Mouse (Mus musculus) myocyte (in vitro differentiated cells): Measurements from ENCODE around the gene Snapc5.

ENCODE experiments used
- CEBPB ChIP-seq: IDR thresholded peaks from 2 replicates; pipeline ENCODE4 v1.6.1; 2011; ENCODE audit warnings: mild to moderate bottlenecking, moderate library complexity; ENCODE audit not compliant: poor library complexity, insufficient read depth, severe bottlenecking
- E2F4 ChIP-seq: IDR thresholded peaks from one replicate; pipeline ENCODE4 v1.6.1; 2011; ENCODE audit warnings: mild to moderate bottlenecking, control low read depth, moderate library complexity; ENCODE audit not compliant: insufficient read depth
- MAX ChIP-seq: IDR thresholded peaks from one replicate; pipeline ENCODE4 v1.6.1; 2011; ENCODE audit warnings: low read depth, mild to moderate bottlenecking, control low read depth
- MYOG ChIP-seq, 3 experiments: IDR thresholded peaks; one replicate each; pipeline ENCODE4 v1.6.1; 2011; ENCODE audit warnings: control low read depth in 2 of 3, low read depth in 2 of 3, mild to moderate bottlenecking in 2 of 3; ENCODE audit not compliant: insufficient read length in 2 of 3, control insufficient read depth in 1 of 3, insufficient read depth in 1 of 3
- POLR2A ChIP-seq: IDR thresholded peaks from one replicate; pipeline ENCODE4 v1.6.1; 2011; ENCODE audit warnings: low read depth, mild to moderate bottlenecking, control low read depth, moderate library complexity; ENCODE audit not compliant: insufficient read length
- TCF12 ChIP-seq: IDR thresholded peaks from one replicate; pipeline ENCODE4 v1.6.1; 2011; ENCODE audit warnings: mild to moderate bottlenecking, control low read depth; ENCODE audit not compliant: poor library complexity, insufficient read depth, severe bottlenecking
- USF1 ChIP-seq: IDR thresholded peaks from one replicate; pipeline ENCODE4 v1.6.1; 2011; ENCODE audit warnings: low read depth, mild to moderate bottlenecking, control low read depth, moderate library complexity

DNA sequence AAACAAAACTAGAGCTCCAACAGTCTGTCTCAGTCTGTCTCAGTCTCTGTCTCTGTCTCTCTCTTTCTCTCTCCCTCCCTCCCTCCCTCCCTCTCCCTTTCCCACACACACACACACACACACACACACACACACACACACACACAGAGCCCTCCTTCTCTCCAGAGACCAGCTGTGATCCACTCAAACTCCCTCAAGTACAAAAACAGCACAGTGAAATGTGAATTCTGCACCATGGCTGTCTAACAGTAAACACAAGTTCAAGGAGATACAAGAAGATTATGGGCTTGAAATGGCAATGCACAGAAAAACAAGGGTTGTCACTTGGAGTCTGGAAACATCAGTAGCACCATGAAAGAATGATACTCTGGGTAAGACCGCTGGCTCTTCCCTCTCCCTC is 40.2 kb downstream of the Snapc5 start:
- no peak for TF ChIP-seq TCF12
- no peak for TF ChIP-seq POLR2A
- no peak for TF ChIP-seq MYOG (IDR thresholded peaks at IDR 0.05; ENCODE audit: control insufficient read depth in 1 of 3, insufficient read depth in 1 of 3, insufficient read length in 2 of 3, low read depth in 2 of 3)
- TF ChIP-seq MAX, result no peak
- no peak for TF ChIP-seq USF1
- TF ChIP-seq E2F4, result no peak
- TF ChIP-seq CEBPB, result no peak
